Mouse (Mus musculus) left cerebral cortex, postnatal 4 days (tissue): ENCODE measurements around the gene Gnmt. TPM values are rescaled to one million over a fixed set of nuclear protein-coding genes. Genes with fewer than 3 reads are reported as not detected.

Experiments used
- total RNA-seq, 2 experiments: library from RNA; stranded (reverse); gene quantifications; 2 replicates each; pipeline ENCODE4 v1.2.3; 2021

Gene Gnmt
- total RNA-seq, 2 experiments from 2014 or later: 0.88 to 0.89 TPM

Other genes with a start within 250 kb of the Gnmt start
- 10 to 100 TPM; 86.7 to 88.6 TPM for gene Ttbk1, start 241.5 kb downstream of the Gnmt start, total RNA-seq
- 1 to 10 TPM; 6.0 to 7.1 TPM for gene Dnph1, start 232.5 kb downstream of the Gnmt start, total RNA-seq
- 10 to 100 TPM; 48.0 to 49.9 TPM for gene Cul9, start 182.8 kb downstream of the Gnmt start, total RNA-seq
- 10 to 100 TPM; 55.2 to 58.1 TPM for gene Srf, start 173.0 kb downstream of the Gnmt start, total RNA-seq
- gene Ptk7, start 99.7 kb downstream of the Gnmt start, total RNA-seq: 10 to 100 TPM; 29.8 to 30.6 TPM
- 10 to 100 TPM; 18.9 to 20.4 TPM for gene Klc4, start 83.1 kb downstream of the Gnmt start, total RNA-seq
- gene Mrpl2, start 82.9 kb downstream of the Gnmt start, total RNA-seq: 10 to 100 TPM; 34.3 to 43.6 TPM
- 10 to 100 TPM; 64.7 to 71.0 TPM for gene Cul7, start 78.8 kb downstream of the Gnmt start, total RNA-seq
- 10 to 100 TPM; 19.0 to 22.7 TPM for gene Rrp36, start 54.8 kb downstream of the Gnmt start, total RNA-seq
- 100 to 1,000 TPM; 135 to 147 TPM for gene Mea1, start 50.4 kb downstream of the Gnmt start, total RNA-seq
- 100 to 1,000 TPM; 151 to 155 TPM for gene Klhdc3, start 48.3 kb downstream of the Gnmt start, total RNA-seq
- 100 to 1,000 TPM in 1 of 2 experiments, 10 to 100 TPM in 1; 99.6 to 100 TPM for gene Ppp2r5d, start 24.1 kb downstream of the Gnmt start, total RNA-seq
- 10 to 100 TPM; 30.9 to 32.0 TPM for gene Pex6, start 17.7 kb downstream of the Gnmt start, total RNA-seq
- gene Cnpy3, start 23.0 kb upstream of the Gnmt start, total RNA-seq: 10 to 100 TPM; 50.8 to 53.2 TPM
- not detected for gene Ptcra, start 34.5 kb upstream of the Gnmt start, total RNA-seq
- 10 to 100 TPM; 18.7 to 21.1 TPM for gene 2310039H08Rik, start 43.5 kb upstream of the Gnmt start, total RNA-seq
- 10 to 100 TPM; 47.3 to 58.3 TPM for gene Rpl7l1, start 53.5 kb upstream of the Gnmt start, total RNA-seq
- gene Bicral, start 129.3 kb upstream of the Gnmt start, total RNA-seq: 10 to 100 TPM; 42.2 to 45.3 TPM
- 10 to 100 TPM; 23.4 to 28.5 TPM for gene Tbcc, start 161.5 kb upstream of the Gnmt start, total RNA-seq
- gene Prph2, start 181.3 kb upstream of the Gnmt start, total RNA-seq: not detected